Mouse (Mus musculus): ENCODE results near the gene Syt13. TPM values are rescaled to one million over a fixed set of nuclear protein-coding genes. Genes with fewer than 3 reads are reported as not detected.

Syt13 gene
- total RNA-seq (2021), result 1 to 10 TPM; 1.1 to 3.9 TPM
- long read RNA-seq, experiment 1, partial matches to known transcripts, result 0 of 2 reads
- long read RNA-seq, experiment 1, other reads (novel, unspliced or antisense), result 0 of 2 reads
- long read RNA-seq, experiment 2, partial matches to known transcripts, result 0 of 5 reads
- long read RNA-seq, experiment 2, other reads (novel, unspliced or antisense), result 4 of 5 reads

DNA sequence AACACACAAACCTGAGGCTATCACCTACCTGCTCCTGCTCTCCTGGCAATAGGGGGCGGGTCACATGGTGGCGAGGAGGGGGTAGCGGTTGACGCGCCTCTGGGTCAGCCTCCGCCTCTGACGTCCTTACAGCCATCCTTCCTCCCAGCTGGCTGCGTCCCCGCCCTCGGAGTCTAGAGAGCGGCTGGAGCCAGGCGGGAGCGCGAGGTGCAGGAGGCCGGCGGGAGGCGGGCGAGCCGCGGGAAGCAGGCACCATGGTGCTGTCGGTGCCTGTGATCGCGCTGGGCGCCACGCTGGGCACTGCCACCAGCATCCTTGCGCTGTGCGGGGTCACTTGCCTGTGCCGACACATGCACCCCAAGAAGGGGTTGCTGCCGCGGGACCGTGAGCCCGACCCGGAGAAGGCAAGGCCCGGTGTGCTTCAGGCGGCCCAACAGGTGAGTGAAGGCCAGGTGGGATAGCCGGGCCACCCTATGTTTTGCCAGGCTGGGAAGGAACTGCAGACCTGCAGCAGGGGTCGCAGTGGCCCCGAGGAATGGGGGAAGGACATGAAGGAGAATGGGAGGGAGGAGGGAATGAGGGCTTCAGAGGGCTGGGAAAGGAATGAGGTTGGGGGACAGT, at the start of gene Syt13:
Syt13 (plus strand) TSS at position 166 of the 621 bp plus-strand sequence.
- DNase-seq (ENCODE audit: low spot score in 2 of 2), result peak; percentile 13 to 37

DNA sequence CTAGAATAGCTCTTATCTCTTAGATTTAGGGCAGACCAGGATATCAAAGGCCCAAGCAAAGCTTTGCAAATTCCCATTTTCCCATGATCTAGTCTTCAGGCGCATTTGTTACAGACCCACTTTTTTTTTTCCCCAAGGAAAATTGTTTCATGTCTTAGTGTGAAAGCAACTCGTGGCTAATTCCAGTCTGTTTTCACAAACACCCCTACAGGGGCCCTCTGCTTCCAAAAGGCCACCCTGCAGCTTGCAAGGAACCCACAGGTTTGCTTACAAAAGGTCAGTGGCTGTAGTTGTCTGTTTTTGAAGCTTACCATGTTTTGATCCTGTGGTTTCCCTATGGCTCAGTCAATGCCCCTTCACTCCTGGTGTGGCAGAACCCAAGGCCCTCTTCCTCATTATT, 48.3 kb upstream of the Syt13 start:
- no peak for DNase-seq (ENCODE audit: low spot score in 2 of 2)

DNA sequence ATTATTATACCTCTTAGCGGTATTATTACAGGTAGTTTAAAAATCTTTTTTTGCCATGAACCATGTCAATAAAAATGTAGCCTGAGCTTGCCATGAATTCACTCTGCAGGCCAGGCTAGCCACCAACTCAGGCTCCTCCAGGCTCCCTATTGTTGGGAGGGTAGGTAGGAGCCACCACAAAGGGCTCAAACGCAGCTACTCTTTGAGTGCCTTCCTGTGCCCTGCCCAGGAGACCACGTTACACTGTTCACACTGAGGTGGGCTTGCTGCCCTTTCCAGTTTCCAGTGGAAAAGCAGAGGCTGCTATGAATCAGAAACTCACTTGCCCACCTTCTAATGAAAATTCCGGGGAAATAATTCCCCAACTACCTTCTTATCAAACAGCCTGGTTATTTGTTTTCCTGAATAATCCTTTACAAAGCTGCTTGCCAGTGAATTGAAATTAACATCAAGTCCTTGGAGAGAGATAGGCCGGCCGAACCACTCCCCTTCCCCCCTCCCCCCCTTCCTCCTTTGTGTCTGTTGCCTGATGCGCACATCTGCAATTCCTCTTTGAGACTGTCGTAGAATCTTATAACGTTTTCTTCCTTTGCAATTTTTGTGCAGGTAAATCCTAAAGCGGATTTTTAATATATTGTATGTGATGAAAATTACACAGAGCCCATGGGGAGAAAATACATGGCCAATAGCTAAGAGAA, 44.6 kb upstream of the Syt13 start:
- no peak for DNase-seq (ENCODE audit: low spot score in 2 of 2)

DNA sequence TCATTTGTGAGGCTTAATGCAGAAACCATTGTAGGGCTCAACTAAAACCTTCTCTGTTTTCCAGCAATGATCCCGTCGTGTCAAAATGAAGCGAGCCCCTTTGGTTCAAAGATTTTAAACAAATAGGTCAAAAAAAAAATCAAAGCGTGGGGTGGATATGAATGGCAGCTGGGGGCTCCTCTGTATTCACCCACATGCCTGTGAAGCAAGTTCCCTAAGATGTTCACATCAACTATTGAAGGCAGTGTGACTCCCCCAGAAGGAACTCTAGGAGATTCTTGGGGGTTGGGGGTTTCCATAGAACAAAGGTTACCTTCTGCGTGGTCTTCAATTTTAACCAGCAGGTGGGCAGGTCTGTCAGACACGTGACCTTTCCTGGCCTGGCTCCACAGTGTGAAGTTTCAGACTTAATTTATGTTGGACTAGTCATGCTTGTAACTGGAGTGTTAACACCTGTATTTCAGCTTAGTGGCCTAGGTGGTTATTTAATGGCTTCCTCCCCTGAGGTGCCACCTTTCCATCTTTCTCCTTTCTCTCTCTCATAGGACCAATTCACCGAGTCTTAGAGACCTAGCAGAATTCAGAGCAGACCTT, 43.7 kb upstream of the Syt13 start:
- no peak for DNase-seq (ENCODE audit: low spot score in 2 of 2)

DNA sequence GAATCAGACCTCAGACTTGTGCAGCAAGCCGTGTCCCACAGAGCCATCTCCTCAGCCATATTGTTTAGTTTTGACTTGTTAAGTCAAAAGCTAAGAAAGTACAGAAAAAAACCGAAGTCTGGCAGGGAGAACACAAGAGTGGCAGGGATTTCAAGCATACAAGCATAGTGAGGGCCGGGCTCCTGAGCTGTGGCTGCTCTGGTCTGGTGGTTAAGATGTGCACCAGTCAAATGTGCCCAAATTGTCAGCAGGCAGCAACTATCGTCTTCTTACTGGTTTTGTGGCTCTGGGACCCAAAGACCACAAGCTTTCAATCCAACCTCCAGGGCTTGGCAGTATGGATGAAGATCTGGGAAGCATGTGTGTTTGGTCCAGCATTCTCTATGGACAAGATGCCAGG, 42.2 kb upstream of the Syt13 start:
- no peak for DNase-seq (ENCODE audit: low spot score in 2 of 2)

DNA sequence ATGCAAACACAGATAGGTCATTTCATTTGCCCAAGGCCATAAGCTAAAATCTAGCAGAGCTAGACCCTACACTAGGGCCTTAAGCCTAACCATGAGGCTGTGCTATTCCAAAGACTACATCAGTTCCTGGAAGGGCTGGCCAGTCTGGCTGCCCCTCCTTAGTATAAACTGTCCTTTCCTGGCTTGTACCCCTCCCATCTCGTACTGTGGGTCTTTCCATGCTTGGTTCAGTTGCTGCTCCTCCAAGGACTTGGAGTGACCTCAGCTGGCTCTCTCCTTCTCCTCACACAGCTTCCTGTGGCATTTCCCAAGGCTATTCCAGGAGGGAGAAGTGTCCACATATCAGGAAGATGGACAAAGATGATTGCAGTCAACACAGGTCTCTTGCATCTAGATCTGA, 40.3 kb upstream of the Syt13 start:
- no peak for DNase-seq (ENCODE audit: low spot score in 2 of 2)

DNA sequence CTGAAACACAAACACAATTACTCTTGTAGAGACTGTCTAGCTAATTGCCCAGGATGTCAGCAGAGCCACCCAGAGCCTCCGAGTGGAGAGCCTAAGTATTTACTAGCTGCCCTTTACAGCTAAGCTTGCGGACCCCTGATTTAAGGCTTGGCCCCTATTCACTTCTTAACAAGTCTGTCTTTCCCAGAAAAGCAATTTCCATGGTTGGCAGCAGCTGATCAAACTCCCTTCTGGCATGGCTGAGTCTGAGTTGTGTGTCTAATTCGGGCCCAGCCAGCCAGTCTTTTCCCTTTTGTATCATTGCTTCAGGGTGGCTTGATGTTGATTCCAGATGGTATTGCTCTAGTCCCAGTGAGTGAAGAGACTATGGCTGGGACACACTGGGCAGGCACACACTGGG, 37.4 kb upstream of the Syt13 start:
- DNase-seq (ENCODE audit: low spot score in 2 of 2), result no peak

DNA sequence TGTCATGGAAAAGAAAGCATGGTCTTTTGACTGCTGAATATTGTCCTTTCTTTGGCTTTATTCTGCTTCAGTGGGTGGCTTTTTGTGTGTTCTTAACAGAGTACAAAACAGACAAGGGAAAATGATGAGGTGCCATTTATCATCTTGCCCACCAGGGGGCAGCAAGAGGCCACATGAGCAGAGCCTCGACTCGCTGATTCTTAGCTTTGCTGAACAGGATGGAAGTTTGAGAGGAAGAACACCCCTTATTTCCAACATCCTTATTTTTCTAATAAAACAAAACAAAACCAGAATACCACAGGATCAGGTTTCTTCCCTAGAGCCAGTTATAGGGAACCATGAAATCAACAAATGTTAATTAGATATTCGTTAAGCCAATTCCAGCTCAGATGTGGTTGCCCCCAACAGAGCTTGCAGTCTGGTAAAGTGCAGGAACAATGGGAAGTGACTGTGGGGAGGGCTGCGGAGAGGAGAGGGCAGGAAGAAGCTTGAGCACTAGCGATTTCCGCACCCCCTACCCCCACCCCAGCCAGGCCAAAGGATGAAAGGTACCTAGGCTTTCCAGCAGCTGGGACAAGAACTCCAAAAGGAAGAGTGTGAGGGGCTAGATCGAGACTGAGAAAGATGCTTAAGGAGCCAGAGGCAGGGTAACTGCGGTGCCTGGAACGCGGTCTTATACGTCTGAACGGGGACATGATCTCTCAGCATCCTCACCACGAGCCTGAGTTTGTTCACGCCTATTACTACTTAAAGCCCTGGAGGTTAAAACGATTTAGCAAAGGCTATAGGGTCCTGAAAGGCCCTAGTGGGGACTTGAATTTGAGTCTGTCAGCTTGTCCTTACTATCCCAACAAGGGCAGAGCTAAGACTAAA, 31.6 kb upstream of the Syt13 start:
- DNase-seq (ENCODE audit: low spot score in 2 of 2), result peak in 1 of 2 experiments; percentile 18

DNA sequence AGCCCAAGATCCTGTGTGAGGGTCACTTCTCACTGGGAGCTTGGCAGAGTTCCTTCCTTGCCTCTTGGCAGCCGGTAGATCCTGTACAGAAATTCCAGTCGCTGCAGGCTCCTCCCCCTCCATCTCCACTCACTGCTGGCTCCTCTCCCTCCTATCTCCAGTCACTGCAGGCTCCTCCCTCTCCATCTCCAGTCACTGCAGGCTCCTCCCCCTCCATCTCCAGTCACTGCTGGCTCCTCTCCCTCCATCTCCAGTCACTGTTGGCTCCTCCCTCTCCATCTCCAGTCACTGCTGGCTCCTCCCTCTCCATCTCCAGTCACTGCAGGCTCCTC, 31.0 kb upstream of the Syt13 start:
- DNase-seq (ENCODE audit: low spot score in 2 of 2), result no peak

DNA sequence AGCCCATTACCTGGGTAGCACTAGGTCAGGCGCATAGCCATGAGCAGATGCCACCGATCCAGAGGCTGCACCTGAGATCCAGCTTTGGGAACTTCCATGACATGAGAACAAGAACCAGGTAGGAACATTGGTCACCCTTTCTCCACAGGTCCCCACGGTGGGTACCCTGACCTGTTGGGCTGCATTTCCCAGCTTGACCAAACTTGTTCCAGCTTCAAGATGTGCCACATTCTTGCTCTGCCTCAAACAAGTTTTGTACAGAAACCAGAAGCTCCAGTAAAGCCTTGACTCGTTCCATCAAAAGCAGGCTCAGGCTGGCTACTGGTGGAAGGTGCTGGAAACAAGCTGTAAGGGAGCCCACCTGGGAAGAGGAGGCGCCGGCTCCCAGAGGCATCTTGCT, 29.9 kb upstream of the Syt13 start:
- no peak for DNase-seq (ENCODE audit: low spot score in 2 of 2)

DNA sequence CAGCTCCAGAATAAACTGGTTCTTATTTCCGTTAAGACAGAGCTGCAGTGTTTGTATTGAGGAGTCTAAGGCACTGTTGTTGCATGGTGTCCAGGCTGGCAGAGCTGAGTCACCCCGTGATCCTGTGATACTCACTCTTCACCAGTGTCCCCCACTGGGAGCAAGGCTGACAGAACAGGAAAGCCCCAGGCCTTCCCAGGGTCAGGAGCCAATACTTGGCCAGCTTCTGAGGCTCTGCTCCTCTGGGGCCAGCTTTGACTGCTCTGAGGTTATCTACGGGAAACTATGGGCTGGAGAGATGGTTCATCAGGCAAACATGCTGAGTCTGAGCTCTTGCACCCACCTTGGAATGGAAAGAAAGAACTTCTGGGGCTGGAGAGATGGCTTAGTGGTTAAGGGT, 28.0 kb upstream of the Syt13 start:
- no peak for DNase-seq (ENCODE audit: low spot score in 2 of 2)

DNA sequence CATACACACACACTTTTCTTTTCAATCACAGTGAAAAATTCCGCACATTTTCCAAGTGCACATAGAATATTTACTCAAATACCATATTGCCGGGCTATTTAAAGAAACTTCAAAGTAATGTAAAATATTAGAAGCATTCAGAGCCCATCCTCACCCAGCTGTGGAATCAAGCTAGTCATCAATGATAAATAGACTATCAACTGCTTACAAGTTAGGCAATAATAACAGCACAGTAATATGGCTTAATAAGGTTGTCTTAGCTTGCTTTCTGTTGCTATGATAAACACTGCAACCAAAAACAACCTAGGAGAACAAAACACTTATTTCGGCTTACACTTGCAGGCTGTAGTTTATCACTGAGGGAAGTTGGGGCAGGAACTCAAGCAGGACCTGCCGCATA, 22.4 kb upstream of the Syt13 start:
- DNase-seq (ENCODE audit: low spot score in 2 of 2), result no peak

DNA sequence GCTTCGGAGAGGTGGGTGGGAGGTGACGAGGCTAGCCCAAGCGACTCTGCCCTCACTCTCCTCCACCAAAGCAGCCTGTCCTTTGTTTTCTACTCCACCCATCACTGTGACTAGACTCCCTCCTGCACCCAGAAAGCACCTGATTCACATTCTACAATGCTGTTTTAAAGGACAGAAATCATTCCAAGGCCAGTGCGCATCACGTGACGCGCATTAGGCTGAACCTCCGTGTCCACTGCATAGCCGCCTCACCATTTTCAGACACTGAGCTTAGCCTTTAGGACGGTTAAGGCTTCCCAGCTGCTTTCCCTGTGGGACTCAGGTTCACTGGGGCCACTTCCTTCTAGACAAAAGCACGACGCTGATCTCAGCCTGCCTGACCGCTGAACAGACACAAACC, 11.2 kb upstream of the Syt13 start:
- DNase-seq (ENCODE audit: low spot score in 2 of 2), result no peak

DNA sequence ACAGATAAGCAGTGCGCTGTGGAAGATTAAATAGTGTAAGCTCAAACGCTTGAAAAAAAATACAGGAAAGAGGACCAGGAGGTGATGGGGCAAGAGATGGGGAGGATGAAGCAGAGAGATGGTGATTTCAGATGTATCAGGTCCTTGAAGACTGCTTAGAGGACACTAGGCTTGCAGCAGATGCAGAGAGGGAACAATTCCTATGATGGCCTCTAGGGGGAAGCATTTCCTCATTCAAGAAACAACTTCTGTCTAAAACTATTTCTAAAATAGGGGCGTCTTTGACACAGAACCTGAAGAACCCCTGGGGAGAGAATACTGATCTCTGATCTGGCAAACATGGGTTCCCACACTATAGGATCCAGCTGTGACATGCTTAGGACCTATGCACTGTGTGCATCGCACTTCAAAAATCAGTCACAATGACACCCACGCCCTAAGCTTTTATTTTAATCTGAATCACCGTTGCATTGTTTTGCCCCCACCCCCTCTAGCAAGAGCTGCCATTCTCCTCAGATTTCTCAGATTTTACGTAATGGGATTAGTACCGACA, 10.5 kb upstream of the Syt13 start:
- DNase-seq (ENCODE audit: low spot score in 2 of 2), result no peak

DNA sequence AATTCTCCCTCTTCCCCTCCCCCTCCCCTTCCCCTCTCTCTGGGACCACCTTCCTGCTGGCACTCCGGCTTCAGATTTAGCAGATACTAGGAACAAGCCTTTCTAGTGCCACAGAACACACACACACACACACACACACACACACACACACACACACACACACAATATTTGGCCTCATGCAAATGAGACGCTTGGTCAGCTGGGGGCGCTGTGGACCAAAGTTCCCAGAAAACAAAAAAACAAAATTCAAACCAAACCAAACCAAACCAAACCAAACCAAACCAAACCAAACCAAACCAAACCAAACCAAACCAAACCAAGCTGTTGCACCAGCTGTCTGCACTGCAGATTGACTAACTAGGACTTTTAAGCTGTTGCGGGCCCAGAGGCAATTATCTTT, 4.5 kb upstream of the Syt13 start:
- DNase-seq (ENCODE audit: low spot score in 2 of 2), result no peak

DNA sequence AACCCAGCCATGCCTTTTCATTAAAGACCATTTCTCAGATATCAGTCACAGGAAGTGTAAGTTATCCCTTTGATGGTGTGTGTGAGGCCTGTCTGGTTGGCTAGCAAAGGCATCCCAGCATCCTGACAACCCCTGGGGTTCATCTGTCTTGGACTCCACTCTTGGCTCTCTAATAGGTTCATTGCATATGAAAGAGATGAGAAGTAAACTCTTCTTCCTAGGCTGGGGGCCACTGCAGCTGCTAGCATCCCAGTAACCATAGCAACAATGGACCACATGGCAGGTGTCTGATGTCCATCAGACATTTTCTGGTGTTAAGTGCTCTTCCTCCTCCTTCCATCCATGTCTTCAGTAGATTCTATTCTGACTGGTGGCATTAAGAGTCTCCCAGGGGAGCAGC, 2.6 kb upstream of the Syt13 start:
- DNase-seq (ENCODE audit: low spot score in 2 of 2), result no peak

DNA sequence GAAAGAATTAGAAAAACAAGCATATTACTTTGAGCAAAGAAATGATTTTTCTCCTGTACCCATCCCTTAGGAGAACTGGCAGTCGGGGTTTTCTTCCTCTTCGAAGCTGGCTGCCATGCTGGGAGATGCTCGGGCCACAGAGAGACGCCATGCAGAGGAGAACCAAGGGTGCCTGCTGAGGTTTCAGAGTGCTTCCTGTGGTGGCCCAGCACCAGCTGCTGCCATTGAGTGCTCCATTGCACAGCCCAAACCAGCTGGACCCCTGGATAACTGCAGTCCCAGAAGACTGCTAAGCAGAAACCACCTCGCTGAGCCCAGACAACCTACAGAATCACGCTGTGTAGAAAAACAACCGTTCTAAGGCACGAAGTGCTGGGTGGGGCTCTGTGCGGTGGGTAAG, 1.6 kb upstream of the Syt13 start:
- DNase-seq (ENCODE audit: low spot score in 2 of 2), result no peak

DNA sequence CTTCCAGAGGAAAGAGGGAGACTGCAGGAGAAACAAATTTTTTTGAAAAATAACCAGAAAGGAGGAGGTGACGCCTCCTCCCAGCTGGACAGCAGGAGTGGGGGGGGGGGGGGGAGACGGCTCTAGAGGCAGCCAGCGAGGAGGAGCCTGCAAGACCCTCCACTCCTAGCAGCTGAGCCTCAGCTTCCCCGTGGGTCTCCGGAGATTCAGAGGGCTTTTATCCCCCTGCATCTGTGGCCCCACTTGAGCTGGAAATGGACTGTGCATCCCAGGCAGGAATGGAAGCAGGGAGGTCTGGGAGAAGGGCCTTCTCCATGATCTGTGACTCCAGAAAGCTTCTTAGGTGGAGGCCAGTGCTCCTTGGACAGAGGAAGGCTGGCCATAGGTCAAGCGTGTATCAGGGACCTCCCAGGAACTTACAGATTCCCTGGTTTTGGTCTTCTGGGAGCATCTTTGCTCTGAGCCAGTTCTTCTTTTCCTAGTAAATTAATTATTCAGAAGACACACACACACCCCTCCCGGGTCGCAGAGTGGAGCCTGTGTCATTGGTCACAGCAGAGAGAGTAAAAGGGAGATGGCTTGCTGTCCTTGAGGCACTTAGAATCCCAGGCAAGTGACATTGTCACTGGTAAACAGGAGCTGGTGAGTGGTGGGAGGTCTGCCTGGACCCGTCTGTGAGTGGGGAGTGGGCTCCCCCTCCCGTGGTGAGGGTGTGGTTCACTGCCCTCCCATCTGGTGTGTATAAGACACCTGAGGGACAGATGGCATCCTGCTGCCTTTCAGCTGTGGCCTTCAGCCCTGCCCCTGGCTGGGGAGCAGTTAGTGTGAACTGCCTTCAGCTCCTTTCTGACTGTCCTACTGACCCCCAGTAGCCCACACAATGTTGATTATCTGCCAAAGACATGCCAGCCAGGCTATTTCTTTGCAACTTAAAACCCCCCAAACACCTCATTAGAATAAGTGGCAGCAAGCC, 1.0 kb downstream of the Syt13 start:
- DNase-seq (ENCODE audit: low spot score in 2 of 2), result no peak

DNA sequence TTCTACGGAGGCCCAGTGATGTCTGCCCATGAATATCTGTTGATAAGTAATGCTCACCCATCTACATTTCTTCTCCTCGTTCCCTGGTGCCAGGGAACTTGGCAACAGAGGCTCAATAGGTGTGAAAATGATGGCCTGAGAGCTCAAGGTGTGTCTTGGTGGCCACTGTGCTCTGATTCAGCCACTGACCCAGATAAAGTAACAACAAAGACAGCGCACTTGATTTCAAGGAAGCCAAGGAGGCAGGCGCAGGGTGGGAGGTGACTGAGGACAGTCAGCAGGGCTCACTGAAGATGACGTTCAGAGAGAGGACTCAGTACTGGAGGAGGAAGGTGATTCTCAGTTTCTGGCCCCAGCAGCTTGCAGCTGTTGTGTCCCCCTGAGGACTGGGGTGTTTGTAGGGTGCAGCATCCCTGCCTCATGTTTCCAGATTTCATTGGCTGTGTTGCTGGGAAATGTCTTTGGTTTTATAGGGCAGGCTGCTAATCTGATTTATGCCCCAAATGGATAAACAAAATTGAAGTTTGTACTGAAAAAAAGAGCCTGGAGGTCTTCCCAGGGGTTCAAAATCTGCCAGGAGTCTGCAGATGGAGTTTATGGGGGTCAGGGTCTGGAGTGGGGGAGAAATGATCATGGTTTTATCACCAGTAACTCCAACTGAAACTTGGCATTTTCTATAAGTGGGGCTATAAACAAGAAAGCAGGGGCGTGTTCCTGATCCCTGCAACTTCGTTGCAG, 2.7 kb downstream of the Syt13 start:
- DNase-seq (ENCODE audit: low spot score in 2 of 2), result no peak
